Mouse (Mus musculus) midbrain, embryonic 10.5 days (tissue): ENCODE measurements around the gene Slc38a4. TPM values are rescaled to one million over a fixed set of nuclear protein-coding genes. Genes with fewer than 3 reads are reported as not detected.

ENCODE experiments used
- DNase-seq: peaks from one replicate; pipeline ENCODE4 v3.0.0-alpha.2; 2017; ENCODE audit warnings: low spot score
- H3K27ac ChIP-seq: fragments of 300-500 bp; sonication (generic); replicated peaks from 2 replicates; pipeline ENCODE4 v1.5.1; 2016; ENCODE audit warnings: mild to moderate bottlenecking
- H3K27me3 ChIP-seq: fragments of 300-500 bp; sonication (generic); 2 replicates; pipeline ENCODE4 v1.6.1; 2016; ENCODE audit warnings: low read depth, mild to moderate bottlenecking; ENCODE audit not compliant: poor library complexity, severe bottlenecking
- H3K36me3 ChIP-seq: fragments of 300-500 bp; sonication (generic); 2 replicates; pipeline ENCODE4 v1.6.1; 2016; ENCODE audit warnings: mild to moderate bottlenecking, moderate library complexity
- H3K4me1 ChIP-seq: fragments of 300-500 bp; sonication (generic); 2 replicates; pipeline ENCODE4 v1.6.1; 2016
- H3K4me3 ChIP-seq: fragments of 300-500 bp; sonication (generic); 2 replicates; pipeline ENCODE4 v1.5.1; 2016; ENCODE audit warnings: mild to moderate bottlenecking, moderate library complexity
- H3K9me3 ChIP-seq: fragments of 300-500 bp; sonication (generic); replicated peaks from 2 replicates; pipeline ENCODE4 v1.6.1; 2016; ENCODE audit warnings: mild to moderate bottlenecking
- WGBS: fragments of 180-500 bp; shearing (Covaris S2); methylation state at CpG from one replicate; pipeline ENCODE4 v1.1.7; 2016; 5-methylcytosine and 5-hydroxymethylcytosine counted together
- polyA plus RNA-seq: library from polyadenylated mRNA; unstranded; fragments of >200 nt; fragmentation: Nextera tagmentation; extraction: Ambion mirVana; gene quantifications from 2 replicates; pipeline ENCODE4 v1.2.1, GENCODE M21; 2016

Slc38a4 gene
- polyA plus RNA-seq, 1 experiment from 2014 or later, result 27.3 TPM

- peak overlapping the region; percentile 39 for H3K4me3 ChIP-seq
- 0 out of 2 replicates have a peak, but pooled peaks cover 7% of the 10 kb centered on the region for H3K4me1 ChIP-seq
- H3K9me3 ChIP-seq, result no peaks in the 10 kb centered on the region
- WGBS, result 61% methylated on average over 12 of the region's 12 CpGs
- no peak for DNase-seq
- no peaks in the 10 kb centered on the region for H3K36me3 ChIP-seq
- no peaks in the 10 kb centered on the region for H3K27me3 ChIP-seq
- peak overlapping the region; percentile 38; the same call in 1 of the 2 replicates for H3K27ac ChIP-seq
Measured at GRCm38 (mm10) chr15:97002752-97003151, 53.0 kb downstream of the Slc38a4 start.

GRCm38 (mm10) chr15:97001886-97002285, 53.9 kb downstream of the Slc38a4 start:
- Histone ChIP-seq H3K27me3 (no peaks in the 10 kb centered on the region), H3K4me3 (no peak overlapping the region), H3K4me1 (0 out of 2 replicates have a peak, but pooled peaks cover 7% of the 10 kb centered on the region), H3K36me3 (no peaks in the 10 kb centered on the region), H3K9me3 (no peaks in the 10 kb centered on the region), H3K27ac (no peak overlapping the region)
- DNase-seq, result no peak
- WGBS, result 89% methylated on average over 7 of the region's 7 CpGs

- WGBS, result 59% methylated on average over 12 of the region's 12 CpGs
- H3K27ac ChIP-seq, result no peak overlapping the region; the same call in 1 of the 2 replicates
Measured at GRCm38 (mm10) chr15:97001416-97001815, 54.3 kb downstream of the Slc38a4 start.

GRCm38 (mm10) chr15:97000319-97001251, 55.2 kb downstream of the Slc38a4 start:
- H3K9me3 ChIP-seq, result no peaks in the 10 kb centered on the region
- H3K36me3 ChIP-seq, result no peaks in the 10 kb centered on the region
- 0 out of 2 replicates have a peak, but pooled peaks cover 7% of the 10 kb centered on the region for H3K4me1 ChIP-seq
- peak; percentile 25 for DNase-seq
- H3K27me3 ChIP-seq, result no peaks in the 10 kb centered on the region
- peak overlapping the region; percentile 69 for H3K27ac ChIP-seq
- no peak overlapping the region for H3K4me3 ChIP-seq
- WGBS, result 66% methylated on average over 17 of the region's 17 CpGs

More at GRCm38 (mm10) chr15:97001416-97001815, 54.3 kb downstream of the Slc38a4 start:
- H3K9me3 ChIP-seq, result no peaks in the 10 kb centered on the region
- H3K27me3 ChIP-seq, result no peaks in the 10 kb centered on the region
- DNase-seq, result peak; percentile 12
- H3K4me1 ChIP-seq, result 0 out of 2 replicates have a peak, but pooled peaks cover 7% of the 10 kb centered on the region
- H3K4me3 ChIP-seq, result no peak overlapping the region
- H3K36me3 ChIP-seq, result no peaks in the 10 kb centered on the region

GRCm38 (mm10) chr15:96999401-96999800, 56.4 kb downstream of the Slc38a4 start:
- no peak for DNase-seq
- H3K4me1 ChIP-seq, result 0 out of 2 replicates have a peak, but pooled peaks cover 7% of the 10 kb centered on the region
- H3K27ac ChIP-seq, result no peak overlapping the region
- H3K9me3 ChIP-seq, result no peaks in the 10 kb centered on the region
- WGBS, result 81% methylated on average over 12 of the region's 12 CpGs
- no peaks in the 10 kb centered on the region for H3K27me3 ChIP-seq
- no peak overlapping the region for H3K4me3 ChIP-seq
- no peaks in the 10 kb centered on the region for H3K36me3 ChIP-seq

- no peaks in the 10 kb centered on the region for H3K27me3 ChIP-seq
- H3K4me3 ChIP-seq, result no peak overlapping the region
- no peaks in the 10 kb centered on the region for H3K36me3 ChIP-seq
- no peaks in the 10 kb centered on the region for H3K9me3 ChIP-seq
- WGBS, result 79% methylated on average over 8 of the region's 8 CpGs
- no peaks in the 10 kb centered on the region for H3K4me1 ChIP-seq
- no peak overlapping the region for H3K27ac ChIP-seq
- DNase-seq, result no peak
Measured at GRCm38 (mm10) chr15:96985618-96986017, 70.1 kb downstream of the Slc38a4 start.

GRCm38 (mm10) chr15:96983581-96984330, 72.0 kb downstream of the Slc38a4 start:
- H3K27ac ChIP-seq, result no peak overlapping the region
- no peak overlapping the region for H3K4me3 ChIP-seq
- DNase-seq, result no peak
- H3K36me3 ChIP-seq, result no peaks in the 10 kb centered on the region
- WGBS, result 88% methylated on average over 13 of the region's 13 CpGs
- no peaks in the 10 kb centered on the region for H3K27me3 ChIP-seq
- no peaks in the 10 kb centered on the region for H3K4me1 ChIP-seq
- H3K9me3 ChIP-seq, result no peaks in the 10 kb centered on the region

GRCm38 (mm10) chr15:96975125-96975524, 80.6 kb downstream of the Slc38a4 start:
- DNase-seq, result no peak
- no peak overlapping the region for H3K27ac ChIP-seq
- no peak overlapping the region for H3K4me3 ChIP-seq
- no peaks in the 10 kb centered on the region for H3K36me3 ChIP-seq
- H3K4me1 ChIP-seq, result no peaks in the 10 kb centered on the region
- no peaks in the 10 kb centered on the region; the same call in 1 of the 2 replicates for H3K9me3 ChIP-seq
- 86% methylated on average over 9 of the region's 9 CpGs for WGBS
- no peaks in the 10 kb centered on the region for H3K27me3 ChIP-seq

GRCm38 (mm10) chr15:96974131-96974530, 81.6 kb downstream of the Slc38a4 start:
- Histone ChIP-seq H3K4me3 (no peak overlapping the region), H3K27ac (no peak overlapping the region), H3K27me3 (no peaks in the 10 kb centered on the region), H3K9me3 (no peaks in the 10 kb centered on the region; the same call in 1 of the 2 replicates), H3K4me1 (no peaks in the 10 kb centered on the region), H3K36me3 (no peaks in the 10 kb centered on the region)
- no peak for DNase-seq
- WGBS, result 94% methylated on average over 5 of the region's 5 CpGs

GRCm38 (mm10) chr15:96973370-96973769, 82.4 kb downstream of the Slc38a4 start:
- Histone ChIP-seq H3K4me1 (no peaks in the 10 kb centered on the region), H3K27ac (no peak overlapping the region), H3K9me3 (no peaks in the 10 kb centered on the region; the same call in 1 of the 2 replicates), H3K4me3 (no peak overlapping the region), H3K27me3 (no peaks in the 10 kb centered on the region), H3K36me3 (no peaks in the 10 kb centered on the region)
- DNase-seq, result no peak
- WGBS, result 96% methylated on average over 4 of the region's 4 CpGs

GRCm38 (mm10) chr15:96972706-96973274, 83.0 kb downstream of the Slc38a4 start:
- Histone ChIP-seq H3K4me3 (no peak overlapping the region), H3K4me1 (no peaks in the 10 kb centered on the region), H3K27me3 (no peaks in the 10 kb centered on the region), H3K27ac (no peak overlapping the region), H3K36me3 (no peaks in the 10 kb centered on the region), H3K9me3 (no peaks in the 10 kb centered on the region; the same call in 1 of the 2 replicates)
- DNase-seq, result no peak
- 95% methylated on average over 3 of the region's 3 CpGs for WGBS

- H3K9me3 ChIP-seq, result no peaks in the 10 kb centered on the region
- no peaks in the 10 kb centered on the region for H3K36me3 ChIP-seq
- H3K27me3 ChIP-seq, result no peaks in the 10 kb centered on the region
- 92% methylated on average over 9 of the region's 9 CpGs for WGBS
- DNase-seq, result no peak
- no peaks in the 10 kb centered on the region for H3K4me1 ChIP-seq
- no peak overlapping the region for H3K27ac ChIP-seq
- H3K4me3 ChIP-seq, result no peak overlapping the region
Measured at GRCm38 (mm10) chr15:96971906-96972305, 83.8 kb downstream of the Slc38a4 start.
